Mouse (Mus musculus) layer of hippocampus, adult 2 months (tissue): ENCODE data around the gene Erfe. TPM values are rescaled to one million over a fixed set of nuclear protein-coding genes. Genes with fewer than 3 reads are reported as not detected.

Source experiments
- DNase-seq, 2 experiments: peaks; one replicate each; pipeline ENCODE4 v3.0.0; 2022; ENCODE audit warnings: low spot score in 2 of 2
- H3K27ac ChIP-seq: fragments of 200-600 bp; 2 replicates; pipeline ENCODE4 v1.8.1; 2022
- H3K4me3 ChIP-seq: fragments of 200-600 bp; 2 replicates; pipeline ENCODE4 v1.8.1; 2022; ENCODE audit warnings: mild to moderate bottlenecking
- CTCF ChIP-seq: fragments of 200-600 bp; conservative IDR thresholded peaks from 2 replicates; pipeline ENCODE4 v1.8.1; 2022; ENCODE audit warnings: antibody characterized with exemption, mild to moderate bottlenecking, moderate library complexity
- long read RNA-seq, 2 experiments: library from polyadenylated mRNA; stranded (forward); transcript quantifications; one replicate each; pipeline ENCODE4 v2.0.0; 2021; ENCODE audit warnings: borderline mapping rate in 2 of 2
- total RNA-seq, 2 experiments: library from RNA; stranded (reverse); gene quantifications; 2 replicates each; pipeline ENCODE4 v1.2.3; 2021

Erfe gene
- not detected for total RNA-seq
- long read RNA-seq, experiment 1, partial matches to known transcripts: 0 of 1 reads
- long read RNA-seq, experiment 1, other reads (novel, unspliced or antisense): 0 of 1 reads
- long read RNA-seq, experiment 2: 0 reads

- peak; percentile 89 for TF ChIP-seq CTCF
- peak in 1 of 2 experiments; percentile 55 for DNase-seq
- Histone ChIP-seq H3K4me3 (peak within 1 kb of the TSS; percentile 43), H3K27ac (no peak within 1 kb of the TSS)
Measured at GRCm38 (mm10) chr1:91366215-91367108, at the start of gene Erfe. Gene Erfe (plus strand): TSS chr1:91366430.

DNA sequence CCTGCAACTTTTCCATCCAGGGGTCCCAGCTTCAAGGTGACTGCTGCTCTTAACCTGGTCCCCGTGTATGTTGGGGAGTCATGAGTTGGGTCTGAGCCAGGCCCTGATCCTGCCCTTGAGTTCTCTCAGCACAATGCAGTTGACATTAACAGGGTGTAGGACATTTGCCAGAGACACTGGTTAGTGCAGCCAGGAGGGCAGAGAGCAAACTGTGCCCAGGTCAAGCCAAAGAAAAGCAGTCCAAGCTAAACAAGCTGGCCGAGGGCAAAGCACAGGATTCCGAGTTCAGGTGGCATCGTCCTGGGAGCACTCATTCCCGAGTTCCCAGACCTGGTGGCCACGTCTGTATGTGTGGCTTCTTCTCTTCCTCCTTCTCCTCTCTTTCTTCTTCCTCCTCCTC lies 48.6 kb upstream of the Erfe start:
- no peak for DNase-seq
- no peak overlapping the region for H3K4me3 ChIP-seq
- no peak overlapping the region for H3K27ac ChIP-seq
- no peak for TF ChIP-seq CTCF

DNA sequence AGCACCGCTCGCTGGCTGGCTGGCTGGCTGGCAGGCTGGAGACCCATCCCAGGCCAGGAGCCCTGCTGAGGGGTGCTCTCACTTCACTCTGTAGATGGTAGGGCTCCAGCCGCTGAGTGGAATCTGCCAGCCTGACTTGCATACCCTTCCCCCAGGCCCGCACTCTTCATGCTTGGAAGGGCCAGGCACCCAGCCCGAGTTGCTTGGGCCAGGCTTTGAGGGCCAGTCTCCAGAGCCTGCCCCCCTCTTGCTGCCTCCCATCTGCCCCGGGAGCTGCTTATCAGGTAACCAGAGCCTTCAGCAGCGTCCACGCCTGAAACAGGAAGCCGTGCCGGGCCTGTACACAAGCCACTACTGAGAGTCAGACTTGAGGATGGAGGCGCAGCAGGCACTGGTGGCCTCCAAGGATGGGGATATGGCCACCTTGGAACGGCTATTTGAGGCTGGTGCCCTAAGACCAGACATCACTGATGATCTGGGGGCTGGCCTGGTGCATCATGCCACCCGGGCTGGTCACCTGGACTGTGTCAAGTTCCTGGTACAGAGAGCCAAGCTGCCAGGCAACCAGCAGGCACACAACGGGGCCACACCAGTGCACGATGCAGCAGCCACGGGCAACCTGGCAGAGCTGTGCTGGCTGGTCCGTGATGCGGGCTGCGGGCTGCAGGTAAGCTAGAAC lies 44.3 kb upstream of the Erfe start, which contains the start of gene Espnl:
Gene Espnl (plus strand): TSS at position 316 of the 679 bp plus-strand sequence.
- Histone ChIP-seq H3K27ac (no peak within 1 kb of the TSS), H3K4me3 (no peak within 1 kb of the TSS)
- no peak for TF ChIP-seq CTCF
- DNase-seq: no peak

GRCm38 (mm10) chr1:91324646-91325045 lies 41.6 kb upstream of the Erfe start:
- no peak overlapping the region for H3K4me3 ChIP-seq
- DNase-seq: no peak
- no peak for TF ChIP-seq CTCF
- no peak overlapping the region for H3K27ac ChIP-seq

- no peak for DNase-seq
- TF ChIP-seq CTCF: no peak
- H3K27ac ChIP-seq: no peak overlapping the region
Measured at GRCm38 (mm10) chr1:91325488-91326042, 40.7 kb upstream of the Erfe start.

DNA sequence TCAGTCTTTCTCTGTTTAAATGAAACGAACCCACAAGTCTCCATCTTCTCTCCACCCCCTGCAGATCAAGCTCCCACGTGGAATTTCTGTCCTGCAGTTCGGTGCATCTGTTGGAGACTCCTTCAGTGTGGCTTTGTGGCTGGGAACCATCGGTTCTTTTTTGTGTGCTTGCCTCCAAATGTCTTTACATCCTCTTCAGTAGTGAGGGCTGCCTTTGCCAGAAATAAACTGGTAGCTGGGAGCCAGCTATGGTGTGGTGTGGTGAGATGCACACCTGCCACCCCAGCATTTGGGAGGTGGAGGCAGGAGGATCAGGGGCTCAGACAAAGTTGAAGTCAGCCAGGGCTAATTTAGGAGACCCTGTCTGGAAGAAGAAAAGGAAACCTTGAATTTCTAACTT lies 34.1 kb upstream of the Erfe start:
- TF ChIP-seq CTCF: no peak
- Histone ChIP-seq H3K27ac (peak overlapping the region; percentile 36; the same call in 1 of the 2 replicates), H3K4me3 (no peak overlapping the region)
- DNase-seq: peak in 1 of 2 experiments; percentile 39

More at GRCm38 (mm10) chr1:91325488-91326042, 40.7 kb upstream of the Erfe start:
- no peak overlapping the region for H3K4me3 ChIP-seq

GRCm38 (mm10) chr1:91333582-91333981 lies 32.6 kb upstream of the Erfe start:
- H3K27ac ChIP-seq: no peak overlapping the region
- TF ChIP-seq CTCF: no peak
- no peak for DNase-seq
- no peak overlapping the region for H3K4me3 ChIP-seq

GRCm38 (mm10) chr1:91337355-91337754 lies 28.9 kb upstream of the Erfe start:
- no peak for TF ChIP-seq CTCF
- no peak for DNase-seq
- H3K27ac ChIP-seq: no peak overlapping the region
- H3K4me3 ChIP-seq: no peak overlapping the region

DNA sequence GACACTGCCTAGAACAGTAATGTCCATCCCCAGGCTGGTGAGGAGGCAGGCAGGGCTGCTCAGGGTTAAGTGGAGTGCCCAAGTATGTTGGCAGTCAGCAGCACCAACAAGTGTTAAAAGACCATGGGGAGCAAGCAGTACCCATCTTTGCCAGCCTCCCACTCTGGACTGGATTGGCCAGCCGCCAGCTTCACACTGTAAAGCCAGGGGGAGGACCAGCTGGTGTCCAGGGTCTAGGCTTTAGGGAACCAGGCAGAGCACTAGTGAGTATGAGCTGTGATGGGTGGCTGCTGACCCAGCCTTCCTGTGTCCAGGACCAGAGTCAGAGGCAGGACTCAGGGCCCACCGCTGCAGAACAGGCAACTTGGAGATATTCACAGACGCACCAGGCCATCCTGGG lies 22.2 kb upstream of the Erfe start:
- no peak overlapping the region for H3K4me3 ChIP-seq
- TF ChIP-seq CTCF: no peak
- H3K27ac ChIP-seq: no peak overlapping the region
- no peak for DNase-seq

GRCm38 (mm10) chr1:91344921-91345685 lies 21.1 kb upstream of the Erfe start:
- no peak for DNase-seq
- Histone ChIP-seq H3K4me3 (peak overlapping the region; percentile 33), H3K27ac (no peak overlapping the region)
- TF ChIP-seq CTCF: no peak

GRCm38 (mm10) chr1:91346892-91347291 lies 19.3 kb upstream of the Erfe start:
- DNase-seq: peak; percentile 54 to 75
- TF ChIP-seq CTCF: peak; percentile 98
- Histone ChIP-seq H3K27ac (no peak overlapping the region), H3K4me3 (no peak overlapping the region)

GRCm38 (mm10) chr1:91350841-91351240 lies 15.4 kb upstream of the Erfe start, which contains the start of gene Klhl30:
Gene Klhl30 (plus strand): TSS chr1:91351016.
- TF ChIP-seq CTCF: no peak
- Histone ChIP-seq H3K4me3 (no peak within 1 kb of the TSS), H3K27ac (no peak within 1 kb of the TSS)
- no peak for DNase-seq
